Mouse (Mus musculus) neural tube, embryonic 11.5 days (tissue): ENCODE data around the gene Rbfox3. TPM values are rescaled to one million over a fixed set of nuclear protein-coding genes. Genes with fewer than 3 reads are reported as not detected.
A peak's percentile ranks its signal among the peaks of the same experiment; 100 is the strongest.

ENCODE experiments used
- ATAC-seq: fragments of 200-750 bp; cut with Nextera tagmentation; 2 replicates; pipeline ENCODE4 v1.8.0; 2017; ENCODE audit warnings: moderate number of reproducible peaks, mild to moderate bottlenecking, moderate TSS enrichment, moderate library complexity; ENCODE audit not compliant: insufficient read depth, low FRiP score, low TSS enrichment
- DNase-seq: peaks from one replicate; pipeline ENCODE4 v3.0.0-alpha.2; 2015; ENCODE audit warnings: low spot score
- H3K27ac ChIP-seq: fragments of 300-500 bp; sonication (generic); 2 replicates; pipeline ENCODE4 v1.5.1; 2014; ENCODE audit warnings: low read depth, mild to moderate bottlenecking, low read length
- H3K27me3 ChIP-seq: fragments of 300-500 bp; sonication (generic); 2 replicates; pipeline ENCODE4 v1.6.1; 2014; ENCODE audit warnings: mild to moderate bottlenecking, low read length, mixed read lengths; ENCODE audit not compliant: control insufficient read depth, insufficient read depth
- H3K36me3 ChIP-seq: fragments of 300-500 bp; sonication (generic); 2 replicates; pipeline ENCODE4 v1.6.1; 2014; ENCODE audit warnings: mild to moderate bottlenecking, low read length, moderate library complexity, mixed read lengths; ENCODE audit not compliant: control insufficient read depth, insufficient read depth
- H3K4me1 ChIP-seq: fragments of 300-500 bp; sonication (generic); 2 replicates; pipeline ENCODE4 v1.6.1; 2014; ENCODE audit warnings: low read length, mixed read lengths; ENCODE audit not compliant: control insufficient read depth, insufficient read depth
- H3K4me2 ChIP-seq: fragments of 300-500 bp; sonication (generic); 2 replicates; pipeline ENCODE4 v1.6.1; 2014; ENCODE audit warnings: low read depth, mild to moderate bottlenecking, moderate library complexity
- H3K4me3 ChIP-seq: fragments of 300-500 bp; sonication (generic); 2 replicates; pipeline ENCODE4 v1.5.1; 2014; ENCODE audit warnings: low read depth, low read length
- H3K9ac ChIP-seq: fragments of 300-500 bp; sonication (generic); 2 replicates; pipeline ENCODE4 v1.6.1; 2014; ENCODE audit warnings: mild to moderate bottlenecking, low read length
- H3K9me3 ChIP-seq: fragments of 300-500 bp; sonication (generic); 2 replicates; pipeline ENCODE4 v1.6.1; 2016; ENCODE audit warnings: low read length; ENCODE audit not compliant: control insufficient read depth
- WGBS: fragments of 180-500 bp; shearing (Covaris S2); extraction: QIAGEN DNeasy Blood & Tissue Kit; methylation state at CpG from one replicate; pipeline ENCODE4 v1.1.7; 2014; 5-methylcytosine and 5-hydroxymethylcytosine counted together
- polyA plus RNA-seq: library from polyadenylated mRNA; unstranded; fragments of >200 nt; fragmentation: Nextera tagmentation; extraction: Ambion mirVana; gene quantifications from 2 replicates; pipeline ENCODE4 v1.2.1, GENCODE M21; 2014

The Rbfox3 gene
- polyA plus RNA-seq, 1 experiment from 2014 or later = 16.2 TPM

GRCm38 (mm10) chr11:118685397-118685796 lies 226.0 kb downstream of the Rbfox3 start:
- no peak overlapping the region for H3K4me2 ChIP-seq
- peaks cover 6% of the 10 kb centered on the region for H3K4me1 ChIP-seq
- DNase-seq (peak; percentile 72), ATAC-seq (peak; percentile 61)
- H3K27me3 ChIP-seq = no peaks in the 10 kb centered on the region
- WGBS = 7% methylated on average over 16 of the region's 16 CpGs
- H3K36me3 ChIP-seq = no peaks in the 10 kb centered on the region
- H3K9me3 ChIP-seq = no peaks in the 10 kb centered on the region
- H3K4me3 ChIP-seq = no peak overlapping the region
- H3K9ac ChIP-seq = no peak overlapping the region
- no peak overlapping the region; the same call in 1 of the 2 replicates for H3K27ac ChIP-seq

- DNase-seq = no peak
- H3K27ac ChIP-seq = peak overlapping the region; percentile 60
- H3K4me1 ChIP-seq = peaks cover 6% of the 10 kb centered on the region
- 75% methylated on average over 4 of the region's 4 CpGs for WGBS
- H3K9me3 ChIP-seq = no peaks in the 10 kb centered on the region
- no peaks in the 10 kb centered on the region for H3K36me3 ChIP-seq
- ATAC-seq = no peak
- H3K9ac ChIP-seq = no peak overlapping the region
- H3K4me2 ChIP-seq = no peak overlapping the region
- H3K27me3 ChIP-seq = no peaks in the 10 kb centered on the region
- no peak overlapping the region for H3K4me3 ChIP-seq
Measured at GRCm38 (mm10) chr11:118684665-118685064, 226.7 kb downstream of the Rbfox3 start.

DNA sequence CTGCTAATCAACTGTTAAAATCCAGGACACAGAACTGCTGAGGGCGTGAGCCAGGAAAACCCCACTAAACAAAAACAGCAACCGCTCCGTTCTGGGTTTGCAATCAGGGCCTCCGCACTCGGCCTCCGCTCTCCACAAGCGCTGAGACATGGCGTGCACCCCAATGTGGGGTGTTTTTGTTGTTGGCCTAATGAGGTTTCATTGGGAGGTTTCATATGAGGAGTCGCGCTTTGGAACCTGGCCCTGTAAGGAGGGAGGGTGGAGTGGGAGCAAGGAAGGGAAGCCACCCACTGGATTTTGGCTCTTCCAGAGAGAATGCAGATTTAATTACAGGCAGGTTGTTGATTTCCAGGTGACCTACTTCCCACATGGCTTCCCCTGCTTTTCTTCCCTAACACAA lies 230.7 kb downstream of the Rbfox3 start:
- no peak for DNase-seq
- ATAC-seq = no peak
- H3K9ac ChIP-seq = 0 out of 2 replicates have a peak overlapping the region, but pooled peaks have one; percentile 6
- 0 out of 2 replicates have a peak, but pooled peaks cover 2% of the 10 kb centered on the region for H3K27me3 ChIP-seq
- 74% methylated on average over 10 of the region's 10 CpGs for WGBS
- H3K4me2 ChIP-seq = no peak overlapping the region
- H3K9me3 ChIP-seq = no peaks in the 10 kb centered on the region
- no peak overlapping the region for H3K27ac ChIP-seq
- no peak overlapping the region for H3K4me3 ChIP-seq
- H3K36me3 ChIP-seq = no peaks in the 10 kb centered on the region
- H3K4me1 ChIP-seq = peaks cover 6% of the 10 kb centered on the region

DNA sequence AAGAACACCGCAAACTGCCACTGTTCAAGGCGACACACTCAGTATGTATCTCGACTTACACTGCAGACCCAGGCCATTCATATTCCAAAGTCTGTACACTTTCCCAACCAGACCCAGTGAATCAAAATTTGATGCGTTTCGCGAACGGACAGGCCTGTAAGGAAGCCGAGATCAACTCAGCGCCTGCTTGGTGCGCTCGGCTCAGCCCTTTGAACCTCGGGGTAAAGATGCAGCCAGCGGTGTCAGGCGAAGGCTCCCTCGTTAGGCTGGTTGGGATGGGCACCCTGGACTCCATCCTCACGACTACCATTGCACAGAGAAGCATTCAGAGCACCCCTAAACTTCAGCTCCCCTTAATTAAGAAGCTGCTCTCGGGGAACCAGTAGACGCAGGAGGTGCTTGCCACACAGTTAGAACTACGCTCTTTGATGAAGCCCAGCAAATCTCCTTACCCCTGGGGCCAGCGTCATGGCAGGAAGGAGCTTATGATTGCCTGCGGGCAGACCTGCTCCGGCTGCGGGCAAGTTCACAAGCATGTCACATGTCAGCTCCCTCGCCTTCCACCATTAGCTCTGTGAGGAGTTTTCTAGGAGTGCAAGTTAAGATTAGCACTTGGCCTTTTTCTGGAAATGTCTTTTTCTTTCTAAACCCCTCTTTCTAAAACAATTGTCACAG lies 231.5 kb downstream of the Rbfox3 start:
- DNase-seq (no peak), ATAC-seq (no peak)
- Histone ChIP-seq H3K36me3 (no peaks in the 10 kb centered on the region), H3K4me1 (peaks cover 6% of the 10 kb centered on the region), H3K9ac (no peak overlapping the region), H3K4me2 (no peak overlapping the region), H3K9me3 (no peaks in the 10 kb centered on the region), H3K27me3 (0 out of 2 replicates have a peak, but pooled peaks cover 2% of the 10 kb centered on the region), H3K4me3 (no peak overlapping the region), H3K27ac (no peak overlapping the region)
- 83% methylated on average over 24 of the region's 24 CpGs for WGBS

GRCm38 (mm10) chr11:118678515-118679104 lies 232.8 kb downstream of the Rbfox3 start:
- peaks cover 6% of the 10 kb centered on the region for H3K4me1 ChIP-seq
- no peak for DNase-seq
- peaks cover 2% of the 10 kb centered on the region; the same call in 1 of the 2 replicates for H3K27me3 ChIP-seq
- H3K27ac ChIP-seq = no peak overlapping the region
- no peak overlapping the region for H3K4me2 ChIP-seq
- H3K9me3 ChIP-seq = no peaks in the 10 kb centered on the region
- WGBS = 29% methylated on average over 20 of the region's 20 CpGs
- ATAC-seq = no peak
- H3K9ac ChIP-seq = no peak overlapping the region
- H3K4me3 ChIP-seq = no peak overlapping the region
- H3K36me3 ChIP-seq = no peaks in the 10 kb centered on the region

GRCm38 (mm10) chr11:118677277-118677676 lies 234.1 kb downstream of the Rbfox3 start:
- H3K4me2 ChIP-seq = no peak overlapping the region
- H3K4me3 ChIP-seq = no peak overlapping the region
- peaks cover 2% of the 10 kb centered on the region; the same call in 1 of the 2 replicates for H3K27me3 ChIP-seq
- H3K4me1 ChIP-seq = peaks cover 6% of the 10 kb centered on the region
- no peak overlapping the region for H3K9ac ChIP-seq
- ATAC-seq (no peak), DNase-seq (no peak)
- WGBS = 62% methylated on average over 8 of the region's 8 CpGs
- no peaks in the 10 kb centered on the region for H3K36me3 ChIP-seq
- H3K9me3 ChIP-seq = no peaks in the 10 kb centered on the region
- no peak overlapping the region for H3K27ac ChIP-seq

DNA sequence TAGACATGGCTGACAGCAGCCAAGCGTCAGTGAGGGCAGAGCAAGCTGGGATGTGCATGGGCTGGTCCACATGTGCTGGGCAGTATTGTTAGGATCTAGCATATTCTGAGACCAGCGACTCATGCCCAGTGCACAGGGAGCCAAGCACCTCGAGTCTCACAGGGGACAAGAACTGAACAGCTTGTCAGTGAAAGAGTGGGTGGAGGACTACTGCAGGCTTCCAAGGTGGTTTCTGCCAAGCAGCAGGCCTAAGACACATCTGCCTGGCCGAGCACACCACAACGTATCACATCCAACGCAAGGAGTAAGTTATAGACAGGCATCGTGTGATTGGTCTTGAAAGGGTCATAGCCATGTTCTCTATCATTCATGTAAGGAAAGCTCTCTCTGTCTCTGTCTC lies 235.0 kb downstream of the Rbfox3 start:
- no peak for DNase-seq
- H3K9ac ChIP-seq = no peak overlapping the region
- H3K4me2 ChIP-seq = no peak overlapping the region
- peaks cover 6% of the 10 kb centered on the region for H3K4me1 ChIP-seq
- peaks cover 2% of the 10 kb centered on the region; the same call in 1 of the 2 replicates for H3K27me3 ChIP-seq
- no peaks in the 10 kb centered on the region for H3K36me3 ChIP-seq
- WGBS = 84% methylated on average over 7 of the region's 7 CpGs
- H3K9me3 ChIP-seq = no peaks in the 10 kb centered on the region
- no peak overlapping the region for H3K4me3 ChIP-seq
- no peak overlapping the region for H3K27ac ChIP-seq
- ATAC-seq = no peak

DNA sequence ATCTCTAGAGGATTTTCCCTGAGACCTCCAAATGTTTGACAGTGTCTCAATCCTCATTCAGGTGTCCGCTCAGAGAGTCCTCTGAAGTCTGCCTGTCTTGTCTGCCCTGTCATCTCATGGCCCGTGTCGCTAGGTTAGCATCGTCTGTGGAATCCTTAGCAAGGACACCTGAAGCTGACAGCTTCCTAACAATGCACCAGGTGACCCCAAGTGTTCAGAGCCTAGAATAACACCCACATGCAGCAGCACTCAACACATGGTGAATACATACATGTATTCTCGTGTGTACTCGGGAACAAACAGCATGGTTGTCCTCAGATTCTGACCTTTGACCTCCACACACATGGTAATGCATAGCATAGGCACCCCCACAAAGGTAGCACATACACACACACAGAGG lies 239.4 kb downstream of the Rbfox3 start:
- H3K36me3 ChIP-seq = no peaks in the 10 kb centered on the region
- H3K9me3 ChIP-seq = no peaks in the 10 kb centered on the region
- no peak overlapping the region for H3K27ac ChIP-seq
- H3K4me2 ChIP-seq = no peak overlapping the region
- H3K27me3 ChIP-seq = no peaks in the 10 kb centered on the region; the same call in 1 of the 2 replicates
- WGBS = 81% methylated on average over 6 of the region's 6 CpGs
- no peaks in the 10 kb centered on the region for H3K4me1 ChIP-seq
- H3K4me3 ChIP-seq = no peak overlapping the region
- ATAC-seq = no peak
- H3K9ac ChIP-seq = no peak overlapping the region
- DNase-seq = no peak

DNA sequence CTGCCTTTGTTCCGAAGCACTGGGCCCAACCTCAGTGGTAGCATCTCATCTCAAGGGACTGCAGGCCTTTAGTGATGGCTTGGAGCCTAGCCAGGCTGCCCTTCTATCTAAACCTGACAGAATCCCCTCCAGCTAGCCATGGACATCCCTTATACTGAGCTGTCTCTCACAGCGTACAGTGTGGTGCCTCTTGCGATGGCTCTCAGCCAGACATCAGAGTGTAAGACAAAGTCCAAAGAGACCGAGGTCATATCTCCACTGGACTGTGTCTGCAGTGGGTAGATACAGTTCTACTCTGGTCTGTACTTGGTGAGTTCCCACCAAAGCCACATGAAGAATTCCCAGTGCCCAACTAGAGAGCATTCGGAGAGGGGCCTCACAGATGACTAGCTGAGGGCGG lies 240.2 kb downstream of the Rbfox3 start:
- H3K4me1 ChIP-seq = no peaks in the 10 kb centered on the region
- no peak for ATAC-seq
- 83% methylated on average over 6 of the region's 6 CpGs for WGBS

More for the DNA sequence above, 240.2 kb downstream of the Rbfox3 start:
- no peaks in the 10 kb centered on the region for H3K9me3 ChIP-seq
- no peak overlapping the region for H3K9ac ChIP-seq
- H3K27ac ChIP-seq = no peak overlapping the region
- no peak overlapping the region for H3K4me2 ChIP-seq
- H3K27me3 ChIP-seq = no peaks in the 10 kb centered on the region; the same call in 1 of the 2 replicates
- H3K36me3 ChIP-seq = no peaks in the 10 kb centered on the region
- no peak overlapping the region for H3K4me3 ChIP-seq
- no peak for DNase-seq
